Mouse (Mus musculus) hindbrain, embryonic 14.5 days (tissue): Measurements from ENCODE around the gene Foxj2. TPM values are rescaled to one million over a fixed set of nuclear protein-coding genes. Genes with fewer than 3 reads are reported as not detected.

Experiments
- ATAC-seq: fragments of 200-750 bp; cut with Nextera tagmentation; 2 replicates; pipeline ENCODE4 v1.8.0; 2017; ENCODE audit warnings: moderate number of reproducible peaks, mild to moderate bottlenecking, moderate TSS enrichment, moderate library complexity; ENCODE audit not compliant: low FRiP score
- DNase-seq: peaks from one replicate; pipeline ENCODE4 v3.0.0-alpha.2; 2015; ENCODE audit warnings: low spot score
- H3K27ac ChIP-seq: fragments of 300-500 bp; sonication (generic); 2 replicates; pipeline ENCODE4 v1.5.1; 2014; ENCODE audit warnings: mild to moderate bottlenecking, moderate library complexity
- H3K27me3 ChIP-seq: fragments of 300-500 bp; sonication (generic); 2 replicates; pipeline ENCODE4 v1.6.1; 2014; ENCODE audit warnings: mild to moderate bottlenecking, low read length, mixed read lengths; ENCODE audit not compliant: control insufficient read depth, insufficient read depth
- H3K36me3 ChIP-seq: fragments of 300-500 bp; sonication (generic); replicated peaks from 2 replicates; pipeline ENCODE4 v1.6.1; 2014; ENCODE audit not compliant: control insufficient read depth, insufficient read depth
- H3K4me1 ChIP-seq: fragments of 300-500 bp; sonication (generic); replicated peaks from 2 replicates; pipeline ENCODE4 v1.6.1; 2014; ENCODE audit warnings: antibody characterized with exemption, low read length, mixed read lengths; ENCODE audit not compliant: control insufficient read depth, insufficient read depth
- H3K4me2 ChIP-seq: fragments of 300-500 bp; sonication (generic); replicated peaks from 2 replicates; pipeline ENCODE4 v1.6.1; 2014; ENCODE audit warnings: mild to moderate bottlenecking, moderate library complexity
- H3K4me3 ChIP-seq: fragments of 300-500 bp; sonication (generic); replicated peaks from 2 replicates; pipeline ENCODE4 v1.5.1; 2014; ENCODE audit warnings: mild to moderate bottlenecking, low read length
- H3K9ac ChIP-seq: fragments of 300-500 bp; sonication (generic); 2 replicates; pipeline ENCODE4 v1.6.1; 2014
- H3K9me3 ChIP-seq: fragments of 300-500 bp; sonication (generic); 2 replicates; pipeline ENCODE4 v1.6.1; 2016; ENCODE audit warnings: low read length; ENCODE audit not compliant: control insufficient read depth
- WGBS: fragments of 180-500 bp; shearing (Covaris S2); extraction: QIAGEN DNeasy Blood & Tissue Kit; methylation state at CpG from one replicate; pipeline ENCODE4 v1.1.7; 2014; 5-methylcytosine and 5-hydroxymethylcytosine counted together
- microRNA-seq: library from miRNA; unstranded; fragments of <30 nt; microRNA quantifications from one replicate; pipeline ENCODE4, GENCODE M21; 2016
- polyA plus RNA-seq: library from polyadenylated mRNA; unstranded; fragments of >200 nt; fragmentation: Nextera tagmentation; extraction: Ambion mirVana; gene quantifications from 2 replicates; pipeline ENCODE4 v1.2.1, GENCODE M21; 2014

The Foxj2 gene
- polyA plus RNA-seq, 1 experiment from 2014 or later, result 9.5 TPM

GRCm38 (mm10) chr6:122879781-122880505 lies 60.2 kb downstream of the Foxj2 start:
- ATAC-seq, result no peak
- H3K9me3 ChIP-seq, result no peaks in the 10 kb centered on the region
- peaks cover 82% of the 10 kb centered on the region for H3K36me3 ChIP-seq
- H3K4me2 ChIP-seq, result no peak overlapping the region
- no peak overlapping the region for H3K27ac ChIP-seq
- DNase-seq, result no peak
- no peak overlapping the region for H3K9ac ChIP-seq
- H3K4me1 ChIP-seq, result peaks cover 14% of the 10 kb centered on the region
- no peak overlapping the region for H3K4me3 ChIP-seq
- H3K27me3 ChIP-seq, result no peaks in the 10 kb centered on the region
- WGBS, result 93% methylated on average over 7 of the region's 7 CpGs

- no peak overlapping the region for H3K9ac ChIP-seq
- H3K27me3 ChIP-seq, result no peaks in the 10 kb centered on the region
- H3K36me3 ChIP-seq, result peaks cover 93% of the 10 kb centered on the region
- 94% methylated on average over 12 of the region's 12 CpGs for WGBS
- no peak overlapping the region for H3K4me2 ChIP-seq
- H3K4me1 ChIP-seq, result 0 out of 2 replicates have a peak, but pooled peaks cover 2% of the 10 kb centered on the region
- H3K9me3 ChIP-seq, result no peaks in the 10 kb centered on the region
- DNase-seq (no peak), ATAC-seq (no peak)
- H3K4me3 ChIP-seq, result no peak overlapping the region
- no peak overlapping the region for H3K27ac ChIP-seq
Observed at GRCm38 (mm10) chr6:122881287-122881686, 61.6 kb downstream of the Foxj2 start.

GRCm38 (mm10) chr6:122883603-122884002 lies 63.9 kb downstream of the Foxj2 start:
- no peak overlapping the region for H3K9ac ChIP-seq
- no peaks in the 10 kb centered on the region for H3K27me3 ChIP-seq
- H3K27ac ChIP-seq, result no peak overlapping the region
- no peak for ATAC-seq
- no peaks in the 10 kb centered on the region for H3K9me3 ChIP-seq
- 93% methylated on average over 9 of the region's 9 CpGs for WGBS
- H3K4me3 ChIP-seq, result no peak overlapping the region
- peaks cover 95% of the 10 kb centered on the region for H3K36me3 ChIP-seq
- no peaks in the 10 kb centered on the region for H3K4me1 ChIP-seq
- H3K4me2 ChIP-seq, result no peak overlapping the region
- DNase-seq, result no peak

- Histone ChIP-seq H3K4me2 (no peak overlapping the region), H3K4me1 (no peaks in the 10 kb centered on the region), H3K27me3 (no peaks in the 10 kb centered on the region), H3K27ac (no peak overlapping the region), H3K4me3 (no peak overlapping the region), H3K9ac (no peak overlapping the region), H3K36me3 (peaks cover 64% of the 10 kb centered on the region), H3K9me3 (no peaks in the 10 kb centered on the region)
- WGBS, result 96% methylated on average over 2 of the region's 2 CpGs
- DNase-seq, result no peak
- ATAC-seq, result no peak
Observed at GRCm38 (mm10) chr6:122889599-122889998, 69.9 kb downstream of the Foxj2 start.

GRCm38 (mm10) chr6:122892442-122893049 lies 72.8 kb downstream of the Foxj2 start:
- H3K27ac ChIP-seq, result no peak overlapping the region
- no peak overlapping the region for H3K4me3 ChIP-seq
- peaks cover 39% of the 10 kb centered on the region for H3K36me3 ChIP-seq
- WGBS, result 6% methylated on average over 2 of the region's 2 CpGs
- no peak overlapping the region for H3K9ac ChIP-seq
- H3K4me2 ChIP-seq, result no peak overlapping the region
- H3K27me3 ChIP-seq, result no peaks in the 10 kb centered on the region
- no peaks in the 10 kb centered on the region for H3K9me3 ChIP-seq
- ATAC-seq, result no peak
- H3K4me1 ChIP-seq, result no peaks in the 10 kb centered on the region
- DNase-seq, result peak; percentile 83

Small RNA genes within 50 kb of the gene (microRNA-seq; reads per million reads assigned to microRNA genes)
- 0.48 reads per million for gene Mir7231

Other genes starting within 250 kb of the Foxj2 start
- 1.5 and 1.9 TPM in 2 replicates for gene Apobec1, start 217.5 kb upstream of the Foxj2 start, polyA plus RNA-seq
- gene Gdf3, start 209.8 kb upstream of the Foxj2 start, polyA plus RNA-seq, result not detected in 2 replicates
- gene Dppa3, start 193.5 kb upstream of the Foxj2 start, polyA plus RNA-seq, result not detected in 2 replicates
- gene Nanog, start 112.4 kb upstream of the Foxj2 start, polyA plus RNA-seq, result 0.09 TPM in 1 of 2 replicates, not detected in the other
- 40.1 and 51.6 TPM in 2 replicates for gene Slc2a3, start 18.3 kb upstream of the Foxj2 start, polyA plus RNA-seq
- gene C3ar1, start 36.2 kb downstream of the Foxj2 start, polyA plus RNA-seq, result 1.6 and 1.9 TPM in 2 replicates
- gene Necap1, start 54.6 kb downstream of the Foxj2 start, polyA plus RNA-seq, result 153 and 172 TPM in 2 replicates
- 1.5 and 2.4 TPM in 2 replicates for gene Clec4a1, start 101.9 kb downstream of the Foxj2 start, polyA plus RNA-seq
- gene Clec4a3, start 132.6 kb downstream of the Foxj2 start, polyA plus RNA-seq, result 0.83 and 0.99 TPM in 2 replicates
- not detected in 2 replicates for gene Clec4a4, start 170.5 kb downstream of the Foxj2 start, polyA plus RNA-seq
- gene Clec4b1, start 230.0 kb downstream of the Foxj2 start, polyA plus RNA-seq, result not detected in 2 replicates